Mouse (Mus musculus) activated CD4-positive, CD25-positive, alpha-beta regulatory T cell, adult 4 months (primary cell): ENCODE data around the gene Cdk16. TPM values are rescaled to one million over a fixed set of nuclear protein-coding genes. Genes with fewer than 3 reads are reported as not detected.

Experiments
- polyA plus RNA-seq, 2 experiments: library from polyadenylated mRNA; unstranded; fragments of 100-300 nt; shearing (Covaris generic); gene quantifications; one replicate each; pipeline ENCODE4 v1.2.1; 2017

Gene Cdk16
- polyA plus RNA-seq, 2 experiments from 2014 or later: 6.7 to 8.4 TPM

Other genes starting within 250 kb of the Cdk16 start
- gene Rgn, start 138.2 kb upstream of the Cdk16 start, polyA plus RNA-seq: not detected
- gene Rbm10, start 70.5 kb upstream of the Cdk16 start, polyA plus RNA-seq: 10 to 100 TPM; 32.4 to 48.4 TPM
- 100 to 1,000 TPM; 256 to 268 TPM for gene Ndufb11, start 70.3 kb upstream of the Cdk16 start, polyA plus RNA-seq
- gene Uba1, start 29.6 kb upstream of the Cdk16 start, polyA plus RNA-seq: 100 to 1,000 TPM; 118 to 150 TPM
- 1 to 10 TPM; 6.1 to 6.6 TPM for gene Usp11, start 16.0 kb downstream of the Cdk16 start, polyA plus RNA-seq
- 100 to 1,000 TPM; 113 to 128 TPM for gene Araf, start 109.9 kb downstream of the Cdk16 start, polyA plus RNA-seq
- not detected for gene Timp1, start 182.2 kb downstream of the Cdk16 start, polyA plus RNA-seq
- gene Syn1, start 233.1 kb downstream of the Cdk16 start, polyA plus RNA-seq: not detected
- gene Cfp, start 243.6 kb downstream of the Cdk16 start, polyA plus RNA-seq: 1 to 10 TPM; 2.4 to 5.2 TPM